Mouse (Mus musculus) CH12.LX (cell line): Measurements from ENCODE around the gene Mier1.

Experiments
- CTCF ChIP-seq, 2 experiments: IDR thresholded peaks in 1 of 2; conservative IDR thresholded peaks in 1 of 2; 2 replicates each; pipeline ENCODE4 v1.5.1; 2011 to 2012; ENCODE audit warnings: low read depth in 2 of 2, low read length in 2 of 2, improper control_type of control experiment in 1 of 2, inconsistent platforms in 1 of 2, mild to moderate bottlenecking in 1 of 2, moderate library complexity in 1 of 2
- RCOR1 ChIP-seq: conservative IDR thresholded peaks from 2 replicates; pipeline ENCODE4 v1.6.1; 2012; ENCODE audit warnings: low read depth, mild to moderate bottlenecking, inconsistent platforms, low read length, improper control_type of control experiment

DNA sequence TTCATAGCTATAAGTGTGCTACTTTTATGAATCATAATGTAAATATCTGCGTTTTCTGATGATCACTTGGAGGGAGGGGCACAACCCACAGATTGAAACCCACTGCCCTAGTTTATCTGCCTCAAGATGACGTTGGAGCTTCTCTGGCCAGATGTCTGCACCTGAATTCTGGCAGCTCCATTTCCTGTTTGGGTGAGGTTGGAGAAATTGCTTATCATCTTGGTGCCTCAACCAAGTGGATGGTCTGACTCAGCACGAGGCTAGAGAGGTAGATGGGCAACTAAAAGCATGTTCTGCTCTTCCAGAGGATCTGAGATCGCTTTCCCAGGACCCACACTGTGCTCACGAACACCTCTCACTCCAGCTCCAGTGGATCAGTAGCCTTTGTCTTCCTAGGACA is 49.2 kb upstream of the Mier1 start:
- TF ChIP-seq CTCF (conservative IDR thresholded peaks at IDR 0.05 in 1 of 2, IDR thresholded peaks at IDR 0.05 in 1 of 2; ENCODE audit: low read depth in 2 of 2, low read length in 2 of 2) (no peak), RCOR1 (no peak)
